Mouse (Mus musculus): ENCODE data around the gene Olfr1105. TPM values are rescaled to one million over a fixed set of nuclear protein-coding genes. Genes with fewer than 3 reads are reported as not detected.

Olfr1105 gene
- polyA plus RNA-seq (2015; fragmentation: Nextera tagmentation; extraction: Ambion mirVana) = not detected in 2 replicates

- no peaks in the 10 kb centered on the region for H3K36me3 ChIP-seq (ENCODE audit: control insufficient read depth, insufficient read depth, low read length)
Observed at GRCm38 (mm10) chr2:87036431-87036830, at the start of gene Olfr1105. Olfr1105 (minus strand) TSS chr2:87036531.

DNA sequence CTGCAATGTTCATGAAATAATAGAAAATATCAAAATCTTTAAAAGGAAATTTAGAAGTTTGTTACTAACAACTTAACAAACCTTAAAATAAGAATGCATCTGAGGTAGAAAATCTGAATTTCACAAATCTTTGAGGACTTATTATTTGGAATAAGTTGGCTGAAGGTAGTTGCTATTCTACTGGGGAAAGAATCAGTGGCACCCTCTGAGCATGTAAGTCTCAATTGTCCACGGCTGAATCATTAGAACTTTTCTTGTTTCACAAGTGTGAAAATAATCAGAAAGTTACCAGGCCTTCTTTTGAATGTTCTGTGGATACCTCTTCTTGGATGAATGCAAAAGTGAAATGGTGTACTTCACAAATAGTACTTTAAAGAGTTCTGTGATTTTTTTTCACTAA, 39.4 kb upstream of the Olfr1105 start, which contains the start of gene Olfr1107:
Gene Olfr1107 (minus strand): TSS at position 101 of the 400 bp plus-strand sequence.
- ATAC-seq = no peak
- 92% methylated on average over 1 of the region's 1 CpGs for WGBS
- Histone ChIP-seq H3K4me2 (ENCODE audit: low read depth, low read length) (no peak within 1 kb of the TSS), H3K36me3 (ENCODE audit: control insufficient read depth, insufficient read depth, low read length) (no peaks in the 10 kb centered on the region), H3K9me3 (ENCODE audit: control insufficient read depth, low read length) (no peaks in the 10 kb centered on the region), H3K4me3 (ENCODE audit: low read length) (no peak within 1 kb of the TSS), H3K9ac (ENCODE audit: low read depth, low read length) (no peak within 1 kb of the TSS), H3K4me1 (ENCODE audit: control insufficient read depth, insufficient read depth, low read length) (no peaks in the 10 kb centered on the region), H3K27me3 (replicated peaks; ENCODE audit: control insufficient read depth, insufficient read depth, low read length) (no peaks in the 10 kb centered on the region), H3K27ac (ENCODE audit: low read length) (no peak within 1 kb of the TSS)

More at GRCm38 (mm10) chr2:87036431-87036830, at the start of gene Olfr1105:
- ATAC-seq = no peak
- Histone ChIP-seq H3K4me1 (ENCODE audit: control insufficient read depth, insufficient read depth, low read length) (no peaks in the 10 kb centered on the region), H3K9me3 (ENCODE audit: control insufficient read depth, low read length) (no peaks in the 10 kb centered on the region), H3K4me2 (ENCODE audit: low read depth, low read length) (no peak within 1 kb of the TSS), H3K27me3 (replicated peaks; ENCODE audit: control insufficient read depth, insufficient read depth, low read length) (no peaks in the 10 kb centered on the region), H3K9ac (ENCODE audit: low read depth, low read length) (no peak within 1 kb of the TSS), H3K27ac (ENCODE audit: low read length) (no peak within 1 kb of the TSS), H3K4me3 (ENCODE audit: low read length) (no peak within 1 kb of the TSS)

- 68% methylated on average over 1 of the region's 1 CpGs for WGBS
- no peak within 1 kb of the TSS for H3K4me2 ChIP-seq (ENCODE audit: low read depth, low read length)
- no peak within 1 kb of the TSS for H3K27ac ChIP-seq (ENCODE audit: low read length)
- no peaks in the 10 kb centered on the region for H3K27me3 ChIP-seq (replicated peaks; ENCODE audit: control insufficient read depth, insufficient read depth, low read length)
- H3K36me3 ChIP-seq (ENCODE audit: control insufficient read depth, insufficient read depth, low read length) = no peaks in the 10 kb centered on the region
- H3K9ac ChIP-seq (ENCODE audit: low read depth, low read length) = no peak within 1 kb of the TSS
- H3K9me3 ChIP-seq (ENCODE audit: control insufficient read depth, low read length) = no peaks in the 10 kb centered on the region
- no peak within 1 kb of the TSS for H3K4me3 ChIP-seq (ENCODE audit: low read length)
- ATAC-seq = no peak
- H3K4me1 ChIP-seq (ENCODE audit: control insufficient read depth, insufficient read depth, low read length) = no peaks in the 10 kb centered on the region
Observed at GRCm38 (mm10) chr2:87052173-87052572, 15.8 kb upstream of the Olfr1105 start, which contains the start of gene Olfr1106. Olfr1106 (minus strand) TSS chr2:87052273.

DNA sequence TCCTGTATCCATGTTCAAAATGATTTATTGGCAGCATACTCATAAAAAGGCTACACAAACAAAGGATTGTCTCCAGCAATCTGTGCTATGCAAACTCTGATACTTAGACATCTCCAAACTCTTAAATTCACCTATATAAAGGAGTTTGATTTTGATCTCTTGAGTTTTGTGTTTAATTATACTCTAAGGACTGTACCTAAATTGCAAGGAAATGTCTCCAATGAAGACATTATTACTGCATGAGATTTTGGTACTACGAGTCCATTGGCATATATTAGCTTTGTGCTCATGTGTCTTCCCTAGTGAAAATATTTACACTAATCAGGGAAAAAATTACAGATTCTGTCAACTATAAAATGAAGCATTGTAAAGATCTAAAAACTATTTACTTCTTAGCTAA, 9.4 kb downstream of the Olfr1105 start, which contains the start of gene Olfr1104:
Gene Olfr1104 (minus strand): TSS at position 101 of the 400 bp plus-strand sequence.
- no peak within 1 kb of the TSS for H3K4me2 ChIP-seq (ENCODE audit: low read depth, low read length)
- no peak within 1 kb of the TSS for H3K27ac ChIP-seq (ENCODE audit: low read length)
- no peaks in the 10 kb centered on the region for H3K4me1 ChIP-seq (ENCODE audit: control insufficient read depth, insufficient read depth, low read length)
- H3K9me3 ChIP-seq (ENCODE audit: control insufficient read depth, low read length) = no peaks in the 10 kb centered on the region
- H3K36me3 ChIP-seq (ENCODE audit: control insufficient read depth, insufficient read depth, low read length) = no peaks in the 10 kb centered on the region
- 51% methylated on average over 1 of the region's 1 CpGs for WGBS
- no peak within 1 kb of the TSS for H3K9ac ChIP-seq (ENCODE audit: low read depth, low read length)
- no peak for ATAC-seq
- H3K27me3 ChIP-seq (replicated peaks; ENCODE audit: control insufficient read depth, insufficient read depth, low read length) = no peaks in the 10 kb centered on the region
- H3K4me3 ChIP-seq (ENCODE audit: low read length) = no peak within 1 kb of the TSS

DNA sequence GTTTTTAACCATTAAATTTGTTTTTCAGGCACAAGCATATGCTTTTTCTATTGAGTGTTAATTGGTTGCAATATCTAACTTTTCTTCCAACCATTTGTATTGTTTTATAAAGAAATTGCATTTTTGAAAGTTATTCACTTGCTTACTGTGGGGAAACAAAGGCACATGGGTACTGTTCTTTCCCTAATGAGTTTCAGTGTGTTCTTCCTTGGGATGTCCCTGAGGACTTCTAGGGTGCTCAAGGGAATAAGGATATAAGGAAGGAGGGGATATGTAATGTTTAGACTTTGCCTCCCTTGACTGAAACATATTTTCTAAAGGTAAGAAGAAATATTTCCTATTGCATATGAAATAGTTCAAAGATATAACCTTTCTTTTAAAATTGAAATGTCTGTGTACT, 38.2 kb downstream of the Olfr1105 start, which contains the start of gene Olfr1102:
Gene Olfr1102 (plus strand): TSS at position 301 of the 400 bp plus-strand sequence.
- Histone ChIP-seq H3K36me3 (ENCODE audit: control insufficient read depth, insufficient read depth, low read length) (no peaks in the 10 kb centered on the region), H3K27ac (ENCODE audit: low read length) (no peak within 1 kb of the TSS), H3K9me3 (ENCODE audit: control insufficient read depth, low read length) (no peaks in the 10 kb centered on the region), H3K4me2 (ENCODE audit: low read depth, low read length) (no peak within 1 kb of the TSS), H3K4me1 (ENCODE audit: control insufficient read depth, insufficient read depth, low read length) (no peaks in the 10 kb centered on the region), H3K4me3 (ENCODE audit: low read length) (no peak within 1 kb of the TSS), H3K27me3 (replicated peaks; ENCODE audit: control insufficient read depth, insufficient read depth, low read length) (no peaks in the 10 kb centered on the region), H3K9ac (ENCODE audit: low read depth, low read length) (no peak within 1 kb of the TSS)
- ATAC-seq = no peak

DNA sequence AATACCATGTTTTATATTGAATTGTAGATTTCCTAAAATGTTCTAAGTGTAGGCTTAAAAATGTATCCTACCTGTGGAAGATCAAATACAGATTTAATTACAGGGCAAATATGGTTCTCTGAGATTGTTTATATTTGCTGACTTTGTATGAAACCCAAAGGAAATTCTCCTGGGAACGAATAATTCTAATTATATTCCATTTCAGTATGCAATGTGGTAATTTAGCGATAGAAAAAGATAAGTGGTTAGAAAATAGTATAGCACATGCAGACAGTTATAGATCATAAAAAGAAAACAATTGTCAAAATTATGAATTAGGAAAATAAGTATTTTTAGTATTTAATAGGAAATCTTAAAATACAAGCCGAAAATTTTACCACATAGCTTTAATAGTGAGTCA, 45.2 kb downstream of the Olfr1105 start, which contains the start of gene Olfr1101:
Gene Olfr1101 (minus strand): TSS at position 101 of the 400 bp plus-strand sequence.
- Histone ChIP-seq H3K9me3 (ENCODE audit: control insufficient read depth, low read length) (no peaks in the 10 kb centered on the region), H3K27ac (ENCODE audit: low read length) (no peak within 1 kb of the TSS), H3K27me3 (replicated peaks; ENCODE audit: control insufficient read depth, insufficient read depth, low read length) (no peaks in the 10 kb centered on the region), H3K9ac (ENCODE audit: low read depth, low read length) (no peak within 1 kb of the TSS), H3K4me1 (ENCODE audit: control insufficient read depth, insufficient read depth, low read length) (no peaks in the 10 kb centered on the region), H3K36me3 (ENCODE audit: control insufficient read depth, insufficient read depth, low read length) (no peaks in the 10 kb centered on the region), H3K4me2 (ENCODE audit: low read depth, low read length) (no peak within 1 kb of the TSS), H3K4me3 (ENCODE audit: low read length) (no peak within 1 kb of the TSS)
- ATAC-seq = no peak
- 80% methylated on average over 3 of the region's 3 CpGs for WGBS

Other genes starting within 250 kb of the Olfr1105 start
- not detected in 2 replicates for gene Olfr141, start 226.5 kb downstream of the Olfr1105 start, polyA plus RNA-seq (2015; fragmentation: Nextera tagmentation; extraction: Ambion mirVana)
- gene Olfr1094, start 211.9 kb downstream of the Olfr1105 start, polyA plus RNA-seq (2015; fragmentation: Nextera tagmentation; extraction: Ambion mirVana) = not detected in 2 replicates
- not detected in 2 replicates for gene Olfr1095, start 184.8 kb downstream of the Olfr1105 start, polyA plus RNA-seq (2015; fragmentation: Nextera tagmentation; extraction: Ambion mirVana)
- not detected in 2 replicates for gene Gm13723, start 161.7 kb downstream of the Olfr1105 start, polyA plus RNA-seq (2015; fragmentation: Nextera tagmentation; extraction: Ambion mirVana)
- not detected in 2 replicates for gene Olfr1097, start 144.3 kb downstream of the Olfr1105 start, polyA plus RNA-seq (2015; fragmentation: Nextera tagmentation; extraction: Ambion mirVana)
- not detected in 2 replicates for gene Olfr1098, start 112.0 kb downstream of the Olfr1105 start, polyA plus RNA-seq (2015; fragmentation: Nextera tagmentation; extraction: Ambion mirVana)
- gene Olfr1099, start 75.8 kb downstream of the Olfr1105 start, polyA plus RNA-seq (2015; fragmentation: Nextera tagmentation; extraction: Ambion mirVana) = not detected in 2 replicates
- gene Olfr1100, start 56.6 kb downstream of the Olfr1105 start, polyA plus RNA-seq (2015; fragmentation: Nextera tagmentation; extraction: Ambion mirVana) = not detected in 2 replicates
- gene Olfr1101, start 45.3 kb downstream of the Olfr1105 start, polyA plus RNA-seq (2015; fragmentation: Nextera tagmentation; extraction: Ambion mirVana) = not detected in 2 replicates
- not detected in 2 replicates for gene Olfr1102, start 38.1 kb downstream of the Olfr1105 start, polyA plus RNA-seq (2015; fragmentation: Nextera tagmentation; extraction: Ambion mirVana)
- not detected in 2 replicates for gene Olfr1104, start 9.5 kb downstream of the Olfr1105 start, polyA plus RNA-seq (2015; fragmentation: Nextera tagmentation; extraction: Ambion mirVana)
- gene Olfr1106, start 15.7 kb upstream of the Olfr1105 start, polyA plus RNA-seq (2015; fragmentation: Nextera tagmentation; extraction: Ambion mirVana) = not detected in 2 replicates
- gene Olfr1107, start 39.3 kb upstream of the Olfr1105 start, polyA plus RNA-seq (2015; fragmentation: Nextera tagmentation; extraction: Ambion mirVana) = not detected in 2 replicates
- not detected in 2 replicates for gene Olfr1109, start 59.5 kb upstream of the Olfr1105 start, polyA plus RNA-seq (2015; fragmentation: Nextera tagmentation; extraction: Ambion mirVana)
- gene Olfr259, start 78.0 kb upstream of the Olfr1105 start, polyA plus RNA-seq (2015; fragmentation: Nextera tagmentation; extraction: Ambion mirVana) = not detected in 2 replicates
- gene Olfr1110, start 103.8 kb upstream of the Olfr1105 start, polyA plus RNA-seq (2015; fragmentation: Nextera tagmentation; extraction: Ambion mirVana) = not detected in 2 replicates
- not detected in 2 replicates for gene Olfr1111, start 116.1 kb upstream of the Olfr1105 start, polyA plus RNA-seq (2015; fragmentation: Nextera tagmentation; extraction: Ambion mirVana)
- gene Olfr1112, start 151.3 kb upstream of the Olfr1105 start, polyA plus RNA-seq (2015; fragmentation: Nextera tagmentation; extraction: Ambion mirVana) = not detected in 2 replicates
- not detected in 2 replicates for gene Olfr1113, start 172.4 kb upstream of the Olfr1105 start, polyA plus RNA-seq (2015; fragmentation: Nextera tagmentation; extraction: Ambion mirVana)
- not detected in 2 replicates for gene Olfr1115, start 211.5 kb upstream of the Olfr1105 start, polyA plus RNA-seq (2015; fragmentation: Nextera tagmentation; extraction: Ambion mirVana)
- gene Olfr1116, start 231.0 kb upstream of the Olfr1105 start, polyA plus RNA-seq (2015; fragmentation: Nextera tagmentation; extraction: Ambion mirVana) = not detected in 2 replicates

Data from intestine, embryonic 16.5 days (tissue).